Mouse (Mus musculus) neural tube, embryonic 11.5 days (tissue): ENCODE data around the gene Dab2. TPM values are rescaled to one million over a fixed set of nuclear protein-coding genes. Genes with fewer than 3 reads are reported as not detected.

Experiments
- ATAC-seq: fragments of 200-750 bp; cut with Nextera tagmentation; 2 replicates; pipeline ENCODE4 v1.8.0; 2017; ENCODE audit warnings: moderate number of reproducible peaks, mild to moderate bottlenecking, moderate TSS enrichment, moderate library complexity; ENCODE audit not compliant: insufficient read depth, low FRiP score, low TSS enrichment
- DNase-seq: peaks from one replicate; pipeline ENCODE4 v3.0.0-alpha.2; 2015; ENCODE audit warnings: low spot score
- H3K27ac ChIP-seq: fragments of 300-500 bp; sonication (generic); 2 replicates; pipeline ENCODE4 v1.5.1; 2014; ENCODE audit warnings: low read depth, mild to moderate bottlenecking, low read length
- H3K27me3 ChIP-seq: fragments of 300-500 bp; sonication (generic); 2 replicates; pipeline ENCODE4 v1.6.1; 2014; ENCODE audit warnings: mild to moderate bottlenecking, low read length, mixed read lengths; ENCODE audit not compliant: control insufficient read depth, insufficient read depth
- H3K36me3 ChIP-seq: fragments of 300-500 bp; sonication (generic); 2 replicates; pipeline ENCODE4 v1.6.1; 2014; ENCODE audit warnings: mild to moderate bottlenecking, low read length, moderate library complexity, mixed read lengths; ENCODE audit not compliant: control insufficient read depth, insufficient read depth
- H3K4me1 ChIP-seq: fragments of 300-500 bp; sonication (generic); 2 replicates; pipeline ENCODE4 v1.6.1; 2014; ENCODE audit warnings: low read length, mixed read lengths; ENCODE audit not compliant: control insufficient read depth, insufficient read depth
- H3K4me2 ChIP-seq: fragments of 300-500 bp; sonication (generic); 2 replicates; pipeline ENCODE4 v1.6.1; 2014; ENCODE audit warnings: low read depth, mild to moderate bottlenecking, moderate library complexity
- H3K4me3 ChIP-seq: fragments of 300-500 bp; sonication (generic); 2 replicates; pipeline ENCODE4 v1.5.1; 2014; ENCODE audit warnings: low read depth, low read length
- H3K9ac ChIP-seq: fragments of 300-500 bp; sonication (generic); 2 replicates; pipeline ENCODE4 v1.6.1; 2014; ENCODE audit warnings: mild to moderate bottlenecking, low read length
- H3K9me3 ChIP-seq: fragments of 300-500 bp; sonication (generic); 2 replicates; pipeline ENCODE4 v1.6.1; 2016; ENCODE audit warnings: low read length; ENCODE audit not compliant: control insufficient read depth
- WGBS: fragments of 180-500 bp; shearing (Covaris S2); extraction: QIAGEN DNeasy Blood & Tissue Kit; methylation state at CpG from one replicate; pipeline ENCODE4 v1.1.7; 2014; 5-methylcytosine and 5-hydroxymethylcytosine counted together
- polyA plus RNA-seq: library from polyadenylated mRNA; unstranded; fragments of >200 nt; fragmentation: Nextera tagmentation; extraction: Ambion mirVana; gene quantifications from 2 replicates; pipeline ENCODE4 v1.2.1, GENCODE M21; 2014

Gene Dab2
- polyA plus RNA-seq, 1 experiment from 2014 or later = 46.6 TPM

GRCm38 (mm10) chr15:6280021-6280451, 19.6 kb upstream of the Dab2 start:
- Histone ChIP-seq H3K27me3 (no peaks in the 10 kb centered on the region), H3K4me2 (no peak overlapping the region), H3K9ac (no peak overlapping the region), H3K27ac (no peak overlapping the region), H3K4me1 (no peaks in the 10 kb centered on the region), H3K36me3 (no peaks in the 10 kb centered on the region), H3K9me3 (no peaks in the 10 kb centered on the region), H3K4me3 (no peak overlapping the region)
- 64% methylated on average over 4 of the region's 4 CpGs for WGBS
- DNase-seq = no peak
- ATAC-seq = no peak

GRCm38 (mm10) chr15:6283249-6283648, 16.3 kb upstream of the Dab2 start:
- 79% methylated on average over 9 of the region's 9 CpGs for WGBS
- H3K27me3 ChIP-seq = no peaks in the 10 kb centered on the region

GRCm38 (mm10) chr15:6296071-6296470, 3.5 kb upstream of the Dab2 start:
- no peak overlapping the region for H3K9ac ChIP-seq
- H3K4me2 ChIP-seq = no peak overlapping the region
- H3K4me3 ChIP-seq = no peak overlapping the region
- DNase-seq (no peak), ATAC-seq (no peak)
- no peaks in the 10 kb centered on the region for H3K27me3 ChIP-seq
- 85% methylated on average over 2 of the region's 2 CpGs for WGBS
- H3K4me1 ChIP-seq = no peaks in the 10 kb centered on the region
- no peaks in the 10 kb centered on the region for H3K36me3 ChIP-seq
- H3K27ac ChIP-seq = no peak overlapping the region
- no peaks in the 10 kb centered on the region for H3K9me3 ChIP-seq

More at GRCm38 (mm10) chr15:6283249-6283648, 16.3 kb upstream of the Dab2 start:
- ATAC-seq (no peak), DNase-seq (no peak)
- Histone ChIP-seq H3K4me2 (no peak overlapping the region), H3K36me3 (no peaks in the 10 kb centered on the region), H3K9ac (no peak overlapping the region), H3K27ac (no peak overlapping the region), H3K4me3 (no peak overlapping the region), H3K9me3 (no peaks in the 10 kb centered on the region), H3K4me1 (no peaks in the 10 kb centered on the region)

GRCm38 (mm10) chr15:6298726-6299125, 862 bp upstream of the Dab2 start:
- no peak overlapping the region for H3K4me2 ChIP-seq
- H3K4me3 ChIP-seq = no peak overlapping the region
- no peak for ATAC-seq
- H3K27ac ChIP-seq = no peak overlapping the region
- H3K9ac ChIP-seq = no peak overlapping the region
- no peaks in the 10 kb centered on the region for H3K4me1 ChIP-seq
- DNase-seq = no peak
- H3K27me3 ChIP-seq = no peaks in the 10 kb centered on the region
- WGBS = 86% methylated on average over 3 of the region's 3 CpGs
- no peaks in the 10 kb centered on the region for H3K9me3 ChIP-seq
- H3K36me3 ChIP-seq = no peaks in the 10 kb centered on the region

GRCm38 (mm10) chr15:6302219-6302618, 2.6 kb downstream of the Dab2 start:
- Histone ChIP-seq H3K4me2 (no peak overlapping the region), H3K27ac (no peak overlapping the region), H3K36me3 (no peaks in the 10 kb centered on the region), H3K27me3 (no peaks in the 10 kb centered on the region), H3K4me1 (no peaks in the 10 kb centered on the region), H3K4me3 (no peak overlapping the region), H3K9me3 (no peaks in the 10 kb centered on the region), H3K9ac (no peak overlapping the region)
- DNase-seq = no peak
- WGBS = 91% methylated on average over 4 of the region's 4 CpGs
- ATAC-seq = no peak

GRCm38 (mm10) chr15:6303822-6304221, 4.2 kb downstream of the Dab2 start:
- 84% methylated on average over 2 of the region's 2 CpGs for WGBS
- H3K4me3 ChIP-seq = no peak overlapping the region
- H3K4me2 ChIP-seq = no peak overlapping the region
- no peak for ATAC-seq
- H3K27me3 ChIP-seq = no peaks in the 10 kb centered on the region
- H3K9ac ChIP-seq = no peak overlapping the region
- no peaks in the 10 kb centered on the region for H3K4me1 ChIP-seq
- no peaks in the 10 kb centered on the region for H3K36me3 ChIP-seq
- H3K9me3 ChIP-seq = no peaks in the 10 kb centered on the region
- H3K27ac ChIP-seq = no peak overlapping the region
- no peak for DNase-seq

- DNase-seq (no peak), ATAC-seq (no peak)
- H3K4me2 ChIP-seq = no peak overlapping the region
- no peaks in the 10 kb centered on the region for H3K4me1 ChIP-seq
- H3K27me3 ChIP-seq = no peaks in the 10 kb centered on the region
- H3K9me3 ChIP-seq = no peaks in the 10 kb centered on the region
- 91% methylated on average over 3 of the region's 3 CpGs for WGBS
- H3K9ac ChIP-seq = no peak overlapping the region
- no peaks in the 10 kb centered on the region for H3K36me3 ChIP-seq
- no peak overlapping the region for H3K4me3 ChIP-seq
- H3K27ac ChIP-seq = no peak overlapping the region
These were observed 10.0 kb downstream of the Dab2 start for GRCm38 (mm10) chr15:6309633-6310032.

- no peak for ATAC-seq
- Histone ChIP-seq H3K4me1 (no peaks in the 10 kb centered on the region), H3K9me3 (no peaks in the 10 kb centered on the region), H3K27me3 (no peaks in the 10 kb centered on the region), H3K4me2 (no peak overlapping the region), H3K36me3 (no peaks in the 10 kb centered on the region), H3K27ac (no peak overlapping the region), H3K4me3 (no peak overlapping the region), H3K9ac (no peak overlapping the region)
- 84% methylated on average over 4 of the region's 4 CpGs for WGBS
- no peak for DNase-seq
These were observed 10.8 kb downstream of the Dab2 start for GRCm38 (mm10) chr15:6310417-6310816.

GRCm38 (mm10) chr15:6312396-6312795, 12.8 kb downstream of the Dab2 start:
- no peaks in the 10 kb centered on the region for H3K4me1 ChIP-seq
- no peak overlapping the region for H3K9ac ChIP-seq
- no peaks in the 10 kb centered on the region for H3K27me3 ChIP-seq
- H3K4me3 ChIP-seq = no peak overlapping the region
- no peaks in the 10 kb centered on the region for H3K36me3 ChIP-seq
- H3K9me3 ChIP-seq = no peaks in the 10 kb centered on the region
- DNase-seq = no peak
- no peak overlapping the region for H3K4me2 ChIP-seq
- ATAC-seq = no peak
- WGBS = 93% methylated on average over 3 of the region's 3 CpGs
- H3K27ac ChIP-seq = no peak overlapping the region
